Mouse (Mus musculus): ENCODE data around the gene Sirt7. TPM values are rescaled to one million over a fixed set of nuclear protein-coding genes. Genes with fewer than 3 reads are reported as not detected.
A peak's percentile ranks its signal among the peaks of the same experiment; 100 is the strongest.
"Not testable (repeated sequence)": the region's sequence is repeated elsewhere in the genome, so short reads cannot be mapped to it uniquely, and the experiment has no call there.

Gene Sirt7
- polyA plus RNA-seq, 1 experiment from 2014 or later = 37.3 TPM

GRCm38 (mm10) chr11:120598283-120598989 is 26.6 kb downstream of the Sirt7 start, which contains the start of the genes Alyref and Anapc11:
Gene Alyref (minus strand): TSS chr11:120598365.
Gene Anapc11 (plus strand): TSS chr11:120598421.
- Histone ChIP-seq H3K4me3 (ENCODE audit: inconsistent target) (peak within 1 kb of the TSS; percentile 75), H3K27ac (peak within 1 kb of the TSS; percentile 85), H3K79me2 (ENCODE audit: inconsistent target) (peaks cover 57% of the 10 kb centered on the region), H3K36me3 (ENCODE audit: inconsistent target) (peaks cover 54% of the 10 kb centered on the region; the same call in 1 of the 2 replicates)
- WGBS (ENCODE audit: missing documents) = under 1% methylated on average over 73 of the region's 88 CpGs

- Histone ChIP-seq H3K79me2 (ENCODE audit: inconsistent target) (peaks cover 66% of the 10 kb centered on the region), H3K27ac (peak overlapping the region; percentile 49), H3K4me3 (ENCODE audit: inconsistent target) (peak overlapping the region; percentile 75), H3K36me3 (ENCODE audit: inconsistent target) (peaks cover 54% of the 10 kb centered on the region; the same call in 1 of the 2 replicates)
- 3% methylated on average over 95 of the region's 99 CpGs for WGBS (ENCODE audit: missing documents)
Measured at GRCm38 (mm10) chr11:120597240-120598235, 27.5 kb downstream of the Sirt7 start.

GRCm38 (mm10) chr11:120588531-120588930 is 36.5 kb downstream of the Sirt7 start:
- H3K36me3 ChIP-seq (ENCODE audit: inconsistent target) = peaks cover 51% of the 10 kb centered on the region; the same call in 1 of the 2 replicates
- H3K4me3 ChIP-seq (ENCODE audit: inconsistent target) = no peak overlapping the region
- 60% methylated on average over 6 of the region's 6 CpGs for WGBS (ENCODE audit: missing documents)
- peaks cover 26% of the 10 kb centered on the region for H3K79me2 ChIP-seq (ENCODE audit: inconsistent target)
- H3K27ac ChIP-seq = no peak overlapping the region

- WGBS (ENCODE audit: missing documents) = 88% methylated on average over 1 of the region's 1 CpGs
- H3K79me2 ChIP-seq (ENCODE audit: inconsistent target) = peaks cover 21% of the 10 kb centered on the region
Measured at GRCm38 (mm10) chr11:120583937-120584336, 41.1 kb downstream of the Sirt7 start.

GRCm38 (mm10) chr11:120582982-120583293 is 42.1 kb downstream of the Sirt7 start:
- peaks cover 31% of the 10 kb centered on the region for H3K79me2 ChIP-seq (ENCODE audit: inconsistent target)
- H3K27ac ChIP-seq = not testable (repeated sequence)

More at GRCm38 (mm10) chr11:120583937-120584336, 41.1 kb downstream of the Sirt7 start:
- H3K36me3 ChIP-seq (ENCODE audit: inconsistent target) = peaks cover 32% of the 10 kb centered on the region
- H3K4me3 ChIP-seq (ENCODE audit: inconsistent target) = no peak overlapping the region
- H3K27ac ChIP-seq = no peak overlapping the region

GRCm38 (mm10) chr11:120582268-120582981 is 42.6 kb downstream of the Sirt7 start:
- Histone ChIP-seq H3K79me2 (ENCODE audit: inconsistent target) (peaks cover 33% of the 10 kb centered on the region), H3K27ac (peak overlapping the region; percentile 89), H3K36me3 (ENCODE audit: inconsistent target) (peaks cover 32% of the 10 kb centered on the region), H3K4me3 (ENCODE audit: inconsistent target) (peak overlapping the region; percentile 39)
- 62% methylated on average over 8 of the region's 8 CpGs for WGBS (ENCODE audit: missing documents)

More at GRCm38 (mm10) chr11:120582982-120583293, 42.1 kb downstream of the Sirt7 start:
- WGBS (ENCODE audit: missing documents) = 95% methylated on average over 2 of the region's 2 CpGs
- H3K4me3 ChIP-seq (ENCODE audit: inconsistent target) = not testable (repeated sequence)
- peaks cover 33% of the 10 kb centered on the region for H3K36me3 ChIP-seq (ENCODE audit: inconsistent target)

GRCm38 (mm10) chr11:120581490-120582267 is 43.4 kb downstream of the Sirt7 start, which contains the start of gene Arhgdia:
Gene Arhgdia (minus strand): TSS chr11:120581624.
- Histone ChIP-seq H3K4me3 (ENCODE audit: inconsistent target) (peak within 1 kb of the TSS; percentile 89), H3K36me3 (ENCODE audit: inconsistent target) (peaks cover 25% of the 10 kb centered on the region), H3K79me2 (ENCODE audit: inconsistent target) (peaks cover 33% of the 10 kb centered on the region), H3K27ac (peak within 1 kb of the TSS; percentile 91)
- 2% methylated on average over 68 of the region's 75 CpGs for WGBS (ENCODE audit: missing documents)

- Histone ChIP-seq H3K79me2 (ENCODE audit: inconsistent target) (peaks cover 33% of the 10 kb centered on the region), H3K27ac (peak overlapping the region; percentile 91), H3K4me3 (ENCODE audit: inconsistent target) (peak overlapping the region; percentile 89), H3K36me3 (ENCODE audit: inconsistent target) (peaks cover 19% of the 10 kb centered on the region)
- under 1% methylated on average over 40 of the region's 44 CpGs for WGBS (ENCODE audit: missing documents)
Measured at GRCm38 (mm10) chr11:120580871-120581331, 44.1 kb downstream of the Sirt7 start.

GRCm38 (mm10) chr11:120580190-120580589 is 44.9 kb downstream of the Sirt7 start:
- Histone ChIP-seq H3K27ac (peak overlapping the region; percentile 91), H3K4me3 (ENCODE audit: inconsistent target) (peak overlapping the region; percentile 89), H3K79me2 (ENCODE audit: inconsistent target) (peaks cover 38% of the 10 kb centered on the region), H3K36me3 (ENCODE audit: inconsistent target) (peaks cover 19% of the 10 kb centered on the region)
- WGBS (ENCODE audit: missing documents) = 41% methylated on average over 7 of the region's 7 CpGs

- Histone ChIP-seq H3K4me3 (ENCODE audit: inconsistent target) (peak overlapping the region; percentile 89), H3K79me2 (ENCODE audit: inconsistent target) (peaks cover 45% of the 10 kb centered on the region), H3K27ac (peak overlapping the region; percentile 91), H3K36me3 (ENCODE audit: inconsistent target) (peaks cover 19% of the 10 kb centered on the region)
- WGBS (ENCODE audit: missing documents) = 66% methylated on average over 8 of the region's 15 CpGs
Measured at GRCm38 (mm10) chr11:120579316-120580107, 45.5 kb downstream of the Sirt7 start.

- Histone ChIP-seq H3K36me3 (ENCODE audit: inconsistent target) (peaks cover 19% of the 10 kb centered on the region), H3K27ac (no peak overlapping the region), H3K4me3 (ENCODE audit: inconsistent target) (no peak overlapping the region), H3K79me2 (ENCODE audit: inconsistent target) (peaks cover 52% of the 10 kb centered on the region)
- WGBS (ENCODE audit: missing documents) = 92% methylated on average over 7 of the region's 11 CpGs
Measured at GRCm38 (mm10) chr11:120578694-120579243, 46.3 kb downstream of the Sirt7 start.

- peaks cover 19% of the 10 kb centered on the region for H3K36me3 ChIP-seq (ENCODE audit: inconsistent target)
- H3K79me2 ChIP-seq (ENCODE audit: inconsistent target) = peaks cover 52% of the 10 kb centered on the region
- H3K27ac ChIP-seq = no peak overlapping the region
- H3K4me3 ChIP-seq (ENCODE audit: inconsistent target) = no peak overlapping the region
- WGBS (ENCODE audit: missing documents) = 81% methylated on average over 9 of the region's 10 CpGs
Measured at GRCm38 (mm10) chr11:120578024-120578693, 46.9 kb downstream of the Sirt7 start.

All from macrophage (primary cell).